Mouse (Mus musculus): ENCODE measurements around the gene Olfr441. TPM values are rescaled to one million over a fixed set of nuclear protein-coding genes. Genes with fewer than 3 reads are reported as not detected.
"Not testable (repeated sequence)": the region's sequence is repeated elsewhere in the genome, so short reads cannot be mapped to it uniquely, and the experiment has no call there.

Olfr441 gene
- polyA plus RNA-seq (2015; fragmentation: Nextera tagmentation; extraction: Ambion mirVana), result not detected in 2 replicates

DNA sequence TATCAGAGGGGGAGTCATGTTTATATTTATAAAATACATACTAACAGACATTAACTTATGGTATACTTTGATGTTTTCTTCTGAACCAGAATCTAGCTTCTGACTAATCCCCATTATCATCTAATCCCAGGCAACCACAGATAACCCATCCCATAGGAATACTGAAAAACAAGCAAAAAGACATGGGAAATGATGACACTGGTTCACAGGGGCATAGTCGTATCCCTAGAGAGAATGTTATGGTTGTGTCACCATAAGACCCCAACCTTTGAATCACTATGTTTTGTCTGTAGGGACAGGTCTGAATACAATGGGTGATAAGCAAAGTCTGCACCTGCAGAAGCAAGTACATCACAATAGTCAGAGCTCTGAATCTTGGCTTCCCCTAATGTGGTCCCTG lies at the start of gene Olfr441:
TSS of gene Olfr441 (plus strand) at position 301 of the 400 bp plus-strand sequence.
- H3K27me3 ChIP-seq (replicated peaks; ENCODE audit: control insufficient read depth, insufficient read depth, low read length); H3K9me3 ChIP-seq (ENCODE audit: control insufficient read depth, low read length); H3K4me1 ChIP-seq (ENCODE audit: control insufficient read depth, insufficient read depth, low read depth, low read length); H3K36me3 ChIP-seq (ENCODE audit: control insufficient read depth, insufficient read depth, low read length); H3K9ac ChIP-seq (ENCODE audit: low read depth, low read length); H3K4me2 ChIP-seq (ENCODE audit: low read length); H3K27ac ChIP-seq (ENCODE audit: low read depth, low read length); ATAC-seq; H3K4me3 ChIP-seq (ENCODE audit: low read length): not testable (repeated sequence)
- 86% methylated on average over 1 of the region's 1 CpGs for WGBS

DNA sequence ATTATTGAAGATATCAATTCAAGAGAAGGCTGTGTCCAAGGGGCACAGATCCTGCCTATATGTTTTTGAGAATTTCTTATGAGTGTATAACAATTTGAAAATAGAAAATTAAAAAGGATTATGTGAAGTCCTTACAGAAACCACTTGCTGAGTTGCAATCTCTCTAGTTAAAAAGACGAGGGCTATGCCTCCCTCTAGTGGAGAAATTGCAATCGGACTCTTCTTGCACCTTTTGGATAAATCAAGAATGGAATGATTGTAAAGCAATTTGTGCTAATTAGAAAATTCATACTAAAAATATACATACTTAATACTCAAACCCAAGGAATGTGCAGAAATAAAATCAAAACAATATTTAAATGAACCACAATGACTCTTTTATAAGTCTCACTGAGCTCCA lies 27.4 kb upstream of the Olfr441 start:
- H3K27me3 ChIP-seq (replicated peaks; ENCODE audit: control insufficient read depth, insufficient read depth, low read length), result no peaks in the 10 kb centered on the region
- 13% methylated on average over 2 of the region's 2 CpGs for WGBS
- H3K9ac ChIP-seq (ENCODE audit: low read depth, low read length), result no peak overlapping the region
- H3K4me3 ChIP-seq (ENCODE audit: low read length), result no peak overlapping the region
- H3K27ac ChIP-seq (ENCODE audit: low read depth, low read length), result no peak overlapping the region
- H3K4me1 ChIP-seq (ENCODE audit: control insufficient read depth, insufficient read depth, low read depth, low read length), result no peaks in the 10 kb centered on the region
- H3K4me2 ChIP-seq (ENCODE audit: low read length), result no peak overlapping the region
- ATAC-seq, result peak; percentile 48; the same call in 1 of the 2 replicates
- H3K36me3 ChIP-seq (ENCODE audit: control insufficient read depth, insufficient read depth, low read length), result no peaks in the 10 kb centered on the region
- no peaks in the 10 kb centered on the region for H3K9me3 ChIP-seq (ENCODE audit: control insufficient read depth, low read length)

DNA sequence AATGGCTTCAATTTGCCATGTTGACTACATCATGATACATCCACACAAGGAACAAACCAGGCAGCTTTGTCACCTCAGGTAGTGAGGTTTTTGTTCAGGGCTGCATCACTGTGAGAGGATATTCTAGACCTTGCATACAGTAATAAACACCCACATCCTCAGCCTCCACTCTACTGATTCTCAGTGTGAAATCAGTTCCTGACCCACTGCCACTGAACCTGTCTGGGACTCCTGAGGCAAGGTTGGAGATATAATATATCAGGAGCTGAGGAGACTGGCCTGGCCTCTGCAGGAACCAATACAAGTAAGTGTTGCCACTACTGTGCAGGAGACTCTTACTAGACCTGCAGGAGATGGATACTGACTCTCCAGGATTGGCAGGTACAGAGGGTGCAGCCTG lies 24.8 kb upstream of the Olfr441 start:
- not testable (repeated sequence) for H3K4me2 ChIP-seq (ENCODE audit: low read length); ATAC-seq; H3K36me3 ChIP-seq (ENCODE audit: control insufficient read depth, insufficient read depth, low read length); H3K4me3 ChIP-seq (ENCODE audit: low read length); H3K9ac ChIP-seq (ENCODE audit: low read depth, low read length); H3K27me3 ChIP-seq (replicated peaks; ENCODE audit: control insufficient read depth, insufficient read depth, low read length); H3K4me1 ChIP-seq (ENCODE audit: control insufficient read depth, insufficient read depth, low read depth, low read length); H3K9me3 ChIP-seq (ENCODE audit: control insufficient read depth, low read length); H3K27ac ChIP-seq (ENCODE audit: low read depth, low read length)

DNA sequence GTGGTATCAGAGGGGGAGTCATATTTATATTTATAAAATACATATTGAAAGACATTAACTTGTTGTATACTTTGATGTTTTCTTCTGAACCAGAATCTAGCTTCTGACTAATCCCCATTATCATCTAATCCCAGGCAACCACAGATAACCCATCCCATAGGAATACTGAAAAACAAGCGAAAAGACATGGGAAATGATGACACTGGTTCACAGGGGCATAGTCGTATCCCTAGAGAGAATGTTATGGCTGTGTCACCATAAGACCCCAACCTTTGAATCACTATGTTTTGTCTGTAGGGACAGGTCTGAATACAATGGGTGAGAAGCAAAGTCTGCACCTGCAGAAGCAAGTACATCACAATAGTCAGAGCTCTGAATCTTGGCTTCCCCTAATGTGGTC lies 40.1 kb downstream of the Olfr441 start, which contains the start of gene Olfr237-ps1:
TSS of gene Olfr237-ps1 (plus strand) at position 301 of the 400 bp plus-strand sequence.
- not testable (repeated sequence) for H3K9ac ChIP-seq (ENCODE audit: low read depth, low read length); ATAC-seq; H3K9me3 ChIP-seq (ENCODE audit: control insufficient read depth, low read length); H3K4me2 ChIP-seq (ENCODE audit: low read length); H3K36me3 ChIP-seq (ENCODE audit: control insufficient read depth, insufficient read depth, low read length); H3K4me3 ChIP-seq (ENCODE audit: low read length); H3K27ac ChIP-seq (ENCODE audit: low read depth, low read length); H3K27me3 ChIP-seq (replicated peaks; ENCODE audit: control insufficient read depth, insufficient read depth, low read length); H3K4me1 ChIP-seq (ENCODE audit: control insufficient read depth, insufficient read depth, low read depth, low read length)
- WGBS, result 84% methylated on average over 2 of the region's 2 CpGs

DNA sequence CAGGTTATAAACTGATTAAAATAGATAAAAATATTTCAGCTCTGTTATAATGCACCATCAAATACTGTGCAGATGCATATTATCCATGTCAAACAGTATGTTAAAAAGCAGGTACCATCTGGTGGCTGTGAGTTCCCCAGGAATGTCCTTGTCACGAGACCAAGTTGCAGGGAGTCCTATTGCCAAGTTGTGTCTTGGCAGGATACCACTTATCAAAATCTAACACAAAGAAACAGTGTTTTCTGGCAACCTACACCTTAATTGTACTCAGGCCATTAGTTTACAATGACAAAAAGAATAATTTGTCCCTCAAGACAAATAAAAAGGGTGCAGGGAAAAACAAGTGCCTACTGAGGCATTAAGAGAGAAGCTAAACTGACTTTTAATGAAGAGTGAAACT lies 53.3 kb downstream of the Olfr441 start:
- 37% methylated on average over 1 of the region's 1 CpGs for WGBS
- H3K27ac ChIP-seq (ENCODE audit: low read depth, low read length), result no peak overlapping the region
- H3K36me3 ChIP-seq (ENCODE audit: control insufficient read depth, insufficient read depth, low read length), result no peaks in the 10 kb centered on the region
- H3K4me3 ChIP-seq (ENCODE audit: low read length), result no peak overlapping the region
- peak; percentile 50; the same call in 1 of the 2 replicates for ATAC-seq
- no peaks in the 10 kb centered on the region for H3K4me1 ChIP-seq (ENCODE audit: control insufficient read depth, insufficient read depth, low read depth, low read length)
- H3K27me3 ChIP-seq (replicated peaks; ENCODE audit: control insufficient read depth, insufficient read depth, low read length), result no peaks in the 10 kb centered on the region
- no peak overlapping the region for H3K9ac ChIP-seq (ENCODE audit: low read depth, low read length)
- H3K4me2 ChIP-seq (ENCODE audit: low read length), result no peak overlapping the region
- H3K9me3 ChIP-seq (ENCODE audit: control insufficient read depth, low read length), result no peaks in the 10 kb centered on the region

DNA sequence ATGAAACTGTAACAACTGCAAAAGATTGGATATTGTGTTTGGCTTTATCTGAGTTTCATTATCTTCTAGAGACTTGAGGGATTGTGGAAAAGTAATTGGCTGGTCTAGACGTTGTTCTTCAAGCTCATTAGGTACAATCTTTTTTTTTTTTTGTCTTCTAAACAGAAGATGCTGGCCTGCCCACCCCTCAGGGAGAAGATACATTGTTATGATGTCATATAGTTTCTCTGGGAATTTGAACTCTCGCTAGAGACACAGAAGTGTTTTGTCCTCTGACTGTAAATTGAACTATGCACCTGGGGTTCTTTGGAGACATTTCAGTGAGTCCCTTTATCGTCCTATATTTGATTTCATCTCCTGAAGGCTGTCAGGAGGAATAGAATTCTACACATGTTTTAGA lies 56.8 kb downstream of the Olfr441 start, which contains the start of gene Olfr437:
TSS of gene Olfr437 (plus strand) at position 301 of the 400 bp plus-strand sequence.
- Histone ChIP-seq H3K4me3 (ENCODE audit: low read length) (no peak within 1 kb of the TSS), H3K9ac (ENCODE audit: low read depth, low read length) (no peak within 1 kb of the TSS), H3K27me3 (replicated peaks; ENCODE audit: control insufficient read depth, insufficient read depth, low read length) (no peaks in the 10 kb centered on the region), H3K36me3 (ENCODE audit: control insufficient read depth, insufficient read depth, low read length) (no peaks in the 10 kb centered on the region), H3K27ac (ENCODE audit: low read depth, low read length) (no peak within 1 kb of the TSS), H3K9me3 (ENCODE audit: control insufficient read depth, low read length) (no peaks in the 10 kb centered on the region), H3K4me2 (ENCODE audit: low read length) (no peak within 1 kb of the TSS), H3K4me1 (ENCODE audit: control insufficient read depth, insufficient read depth, low read depth, low read length) (no peaks in the 10 kb centered on the region)
- 72% methylated on average over 3 of the region's 3 CpGs for WGBS
- no peak for ATAC-seq

DNA sequence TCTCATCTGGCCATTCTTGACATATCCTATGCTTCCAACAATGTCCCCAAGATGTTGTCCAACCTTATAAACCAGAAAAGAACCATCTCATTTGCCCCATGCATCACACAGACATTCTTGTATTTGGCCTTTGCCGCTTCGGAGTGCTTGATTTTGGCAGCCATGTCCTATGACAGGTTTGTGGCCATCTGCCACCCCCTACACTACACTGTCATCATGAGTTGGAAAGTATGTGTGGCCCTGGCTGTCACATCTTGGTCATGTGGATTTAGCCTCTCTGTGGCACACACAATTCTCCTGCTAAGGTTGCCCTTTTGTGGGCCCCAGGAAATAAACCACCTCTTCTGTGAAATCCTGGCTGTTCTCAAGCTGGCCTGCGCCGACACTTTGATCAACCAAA lies 61.1 kb downstream of the Olfr441 start:
- ATAC-seq, result no peak
- H3K4me1 ChIP-seq (ENCODE audit: control insufficient read depth, insufficient read depth, low read depth, low read length), result no peaks in the 10 kb centered on the region
- H3K27me3 ChIP-seq (replicated peaks; ENCODE audit: control insufficient read depth, insufficient read depth, low read length), result no peaks in the 10 kb centered on the region
- H3K9me3 ChIP-seq (ENCODE audit: control insufficient read depth, low read length), result no peaks in the 10 kb centered on the region
- H3K27ac ChIP-seq (ENCODE audit: low read depth, low read length), result no peak overlapping the region
- H3K9ac ChIP-seq (ENCODE audit: low read depth, low read length), result no peak overlapping the region
- 89% methylated on average over 4 of the region's 4 CpGs for WGBS
- H3K4me3 ChIP-seq (ENCODE audit: low read length), result no peak overlapping the region
- no peaks in the 10 kb centered on the region for H3K36me3 ChIP-seq (ENCODE audit: control insufficient read depth, insufficient read depth, low read length)
- no peak overlapping the region for H3K4me2 ChIP-seq (ENCODE audit: low read length)

Other genes with a start within 250 kb of the Olfr441 start
- gene Olfr448, start 215.9 kb upstream of the Olfr441 start, polyA plus RNA-seq (2015; fragmentation: Nextera tagmentation; extraction: Ambion mirVana), result not detected in 2 replicates
- not detected in 2 replicates for gene Olfr447, start 197.5 kb upstream of the Olfr441 start, polyA plus RNA-seq (2015; fragmentation: Nextera tagmentation; extraction: Ambion mirVana)
- gene Olfr446, start 185.0 kb upstream of the Olfr441 start, polyA plus RNA-seq (2015; fragmentation: Nextera tagmentation; extraction: Ambion mirVana), result not detected in 2 replicates
- gene Olfr444, start 157.3 kb upstream of the Olfr441 start, polyA plus RNA-seq (2015; fragmentation: Nextera tagmentation; extraction: Ambion mirVana), result not detected in 2 replicates
- gene Olfr237-ps1, start 40.2 kb downstream of the Olfr441 start, polyA plus RNA-seq (2015; fragmentation: Nextera tagmentation; extraction: Ambion mirVana), result not detected in 2 replicates
- gene Olfr437, start 56.9 kb downstream of the Olfr441 start, polyA plus RNA-seq (2015; fragmentation: Nextera tagmentation; extraction: Ambion mirVana), result not detected in 2 replicates
- gene Olfr13, start 65.8 kb downstream of the Olfr441 start, polyA plus RNA-seq (2015; fragmentation: Nextera tagmentation; extraction: Ambion mirVana), result not detected in 2 replicates
- not detected in 2 replicates for gene Olfr435, start 90.8 kb downstream of the Olfr441 start, polyA plus RNA-seq (2015; fragmentation: Nextera tagmentation; extraction: Ambion mirVana)
- gene Olfr434, start 106.7 kb downstream of the Olfr441 start, polyA plus RNA-seq (2015; fragmentation: Nextera tagmentation; extraction: Ambion mirVana), result not detected in 2 replicates
- gene Olfr47, start 125.2 kb downstream of the Olfr441 start, polyA plus RNA-seq (2015; fragmentation: Nextera tagmentation; extraction: Ambion mirVana), result not detected in 2 replicates
- gene Arhgef5, start 159.2 kb downstream of the Olfr441 start, polyA plus RNA-seq (2015; fragmentation: Nextera tagmentation; extraction: Ambion mirVana), result 2.0 and 3.2 TPM in 2 replicates
- gene Nobox, start 203.2 kb downstream of the Olfr441 start, polyA plus RNA-seq (2015; fragmentation: Nextera tagmentation; extraction: Ambion mirVana), result not detected in 2 replicates

Data from hindbrain, embryonic 16.5 days (tissue).